Mouse (Mus musculus) forebrain, embryonic 16.5 days (tissue): ENCODE measurements at regions not wholly inside any gene's neighbourhood (a gene's known extent, or its start where the extent isn't known, plus 50 kb on each side); places are given as distances from the start of the nearest gene placed in this dataset.

Experiments used
- ATAC-seq: fragments of 200-750 bp; cut with Nextera tagmentation; 2 replicates; pipeline ENCODE4 v1.8.0; 2017; ENCODE audit warnings: mild to moderate bottlenecking, moderate library complexity
- H3K27ac ChIP-seq: fragments of 300-500 bp; sonication (generic); 2 replicates; pipeline ENCODE4 v1.5.1; 2014; ENCODE audit warnings: low read length, control low read depth
- H3K27me3 ChIP-seq: fragments of 300-500 bp; sonication (generic); replicated peaks from 2 replicates; pipeline ENCODE4 v1.6.1; 2014; ENCODE audit warnings: low read length; ENCODE audit not compliant: control insufficient read depth, insufficient read depth
- H3K36me3 ChIP-seq: fragments of 300-500 bp; sonication (generic); 2 replicates; pipeline ENCODE4 v1.6.1; 2014; ENCODE audit not compliant: control insufficient read depth, insufficient read depth
- H3K4me1 ChIP-seq: fragments of 300-500 bp; sonication (generic); replicated peaks from 2 replicates; pipeline ENCODE4 v1.6.1; 2014; ENCODE audit warnings: low read length; ENCODE audit not compliant: control insufficient read depth, insufficient read depth
- H3K4me2 ChIP-seq: fragments of 300-500 bp; sonication (generic); 2 replicates; pipeline ENCODE4 v1.6.1; 2014; ENCODE audit warnings: mild to moderate bottlenecking, low read length, control low read depth
- H3K4me3 ChIP-seq: fragments of 300-500 bp; sonication (generic); replicated peaks from 2 replicates; pipeline ENCODE4 v1.5.1; 2014; ENCODE audit warnings: mild to moderate bottlenecking, low read length, control low read depth
- H3K9ac ChIP-seq: fragments of 300-500 bp; sonication (generic); replicated peaks from 2 replicates; pipeline ENCODE4 v1.6.1; 2014; ENCODE audit warnings: low read depth, low read length, control low read depth
- H3K9me3 ChIP-seq: fragments of 300-500 bp; sonication (generic); 2 replicates; pipeline ENCODE4 v1.6.1; 2016; ENCODE audit warnings: low read length; ENCODE audit not compliant: control insufficient read depth
- WGBS: fragments of 180-500 bp; shearing (Covaris S2); extraction: QIAGEN DNeasy Blood & Tissue Kit; methylation state at CpG from one replicate; pipeline ENCODE4 v1.1.7; 2014; 5-methylcytosine and 5-hydroxymethylcytosine counted together

DNA sequence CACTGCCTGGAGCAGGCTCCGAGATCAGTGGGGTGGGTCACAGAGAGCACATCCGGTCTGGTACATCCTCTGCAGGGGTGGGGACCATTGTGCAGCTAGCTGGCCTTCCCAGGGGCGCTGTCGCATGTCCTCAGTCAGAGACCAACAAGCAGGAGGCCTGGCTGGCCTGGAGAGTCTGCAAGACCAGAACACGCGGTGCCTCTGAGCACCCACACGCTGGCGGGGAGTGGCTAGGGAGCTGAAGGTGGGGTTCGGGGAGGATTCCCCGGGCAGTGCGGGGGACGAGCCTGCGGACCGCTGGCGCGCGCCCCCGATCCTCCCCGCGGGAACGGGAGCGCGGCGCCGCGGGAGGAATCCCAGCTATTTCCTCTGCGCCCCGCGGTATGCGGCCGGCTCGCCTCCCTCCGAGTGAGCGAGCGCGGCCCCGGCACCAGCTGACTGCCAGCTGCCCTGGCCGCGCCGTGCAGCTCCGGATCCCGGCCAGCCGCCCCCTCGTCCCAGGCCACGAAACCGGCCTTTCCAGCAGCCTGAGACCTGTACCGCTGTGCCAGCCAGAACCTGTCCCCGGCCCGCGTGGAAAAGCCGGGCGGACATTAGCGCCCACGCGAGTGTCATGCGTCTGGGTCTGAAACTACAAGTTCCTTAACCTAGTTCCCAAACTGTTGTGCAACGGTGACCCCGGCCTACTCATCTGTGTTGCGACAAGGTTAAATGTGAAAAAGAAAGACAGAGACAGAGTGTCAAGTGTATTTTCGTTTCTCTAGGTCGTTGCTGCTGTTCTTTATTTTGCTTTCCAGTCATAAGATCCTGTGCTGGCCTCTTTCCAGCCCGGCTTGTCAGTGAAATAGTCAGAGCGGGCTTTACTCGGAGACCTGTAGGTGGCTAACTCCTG lies 61.2 kb downstream of the Pkdcc start:
- 4% methylated on average over 55 of the region's 64 CpGs for WGBS
- peak; percentile 78 for ATAC-seq
- H3K9me3 ChIP-seq = no peaks in the 10 kb centered on the region

GRCm38 (mm10) chr17:83277117-83277947 lies 62.2 kb downstream of the Pkdcc start:
- 31% methylated on average over 26 of the region's 26 CpGs for WGBS
- H3K4me3 ChIP-seq = 0 out of 2 replicates have a peak overlapping the region, but pooled peaks have one; percentile 7
- ATAC-seq = peak; percentile 26; the same call in 1 of the 2 replicates

More for the DNA sequence above, 61.2 kb downstream of the Pkdcc start:
- H3K27ac ChIP-seq = peak overlapping the region; percentile 43
- H3K36me3 ChIP-seq = no peaks in the 10 kb centered on the region
- H3K27me3 ChIP-seq = 0 out of 2 replicates have a peak, but pooled peaks cover 4% of the 10 kb centered on the region
- peaks cover 18% of the 10 kb centered on the region for H3K4me1 ChIP-seq
- H3K4me2 ChIP-seq = peak overlapping the region; percentile 90
- peak overlapping the region; percentile 59 for H3K4me3 ChIP-seq
- H3K9ac ChIP-seq = peak overlapping the region; percentile 86

DNA sequence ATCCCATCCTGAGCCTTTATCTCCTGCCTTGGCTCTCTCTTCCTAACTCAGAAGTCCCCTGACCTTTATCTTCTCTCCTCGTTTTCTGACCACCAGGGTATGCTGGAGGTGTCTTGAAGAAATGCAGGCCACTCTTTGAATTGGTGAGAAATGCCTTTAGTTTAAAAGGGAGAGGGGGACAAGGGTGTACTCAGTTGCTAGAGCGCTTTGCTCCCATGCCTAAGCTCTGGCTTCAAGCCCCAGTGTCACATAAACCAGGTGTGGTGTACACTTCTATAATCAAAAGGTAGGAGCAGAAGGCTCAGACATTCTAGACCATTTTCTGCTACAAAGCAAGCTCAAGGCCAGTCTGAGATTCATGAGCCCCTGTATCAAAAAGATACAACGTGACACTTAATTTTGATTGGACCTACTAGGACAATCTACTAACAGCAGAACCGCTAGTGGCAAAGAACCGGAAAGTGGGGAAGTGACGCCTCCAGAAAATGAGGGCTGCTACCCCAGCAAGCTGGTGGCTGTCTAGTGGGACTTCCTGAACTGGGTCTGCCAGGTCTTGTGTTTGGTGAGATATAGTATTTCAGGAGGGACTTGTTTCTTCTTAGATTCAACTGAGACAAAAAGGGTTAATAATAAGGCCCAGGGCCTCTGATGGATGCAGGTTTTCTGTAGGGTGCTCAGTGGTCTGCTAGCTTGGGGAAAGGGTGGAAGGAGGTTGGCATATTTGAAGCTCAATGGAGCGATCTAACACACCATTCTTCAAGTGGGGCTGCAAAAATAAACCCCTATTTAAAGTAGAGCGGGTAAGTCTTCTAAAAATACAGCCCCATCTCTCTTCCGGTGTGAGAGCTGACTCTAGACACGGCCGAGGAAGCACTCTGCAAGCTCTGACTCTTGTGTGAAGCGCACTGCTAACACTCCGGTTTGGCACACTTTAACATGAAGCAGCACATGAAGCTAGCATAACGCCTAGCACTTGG lies 63.1 kb downstream of the Pkdcc start:
- H3K27me3 ChIP-seq = 0 out of 2 replicates have a peak, but pooled peaks cover 2% of the 10 kb centered on the region
- H3K4me1 ChIP-seq = peaks cover 18% of the 10 kb centered on the region
- peak overlapping the region; percentile 9 for H3K4me2 ChIP-seq
- H3K9me3 ChIP-seq = no peaks in the 10 kb centered on the region
- no peak overlapping the region; the same call in 1 of the 2 replicates for H3K9ac ChIP-seq
- ATAC-seq = no peak
- WGBS = 72% methylated on average over 14 of the region's 14 CpGs
- 0 out of 2 replicates have a peak overlapping the region, but pooled peaks have one; percentile 12 for H3K27ac ChIP-seq
- H3K36me3 ChIP-seq = no peaks in the 10 kb centered on the region
- H3K4me3 ChIP-seq = no peak overlapping the region

More at GRCm38 (mm10) chr17:83277117-83277947, 62.2 kb downstream of the Pkdcc start:
- no peaks in the 10 kb centered on the region for H3K9me3 ChIP-seq
- no peaks in the 10 kb centered on the region for H3K36me3 ChIP-seq
- H3K4me1 ChIP-seq = peaks cover 18% of the 10 kb centered on the region
- no peak overlapping the region for H3K27ac ChIP-seq
- peak overlapping the region; percentile 31 for H3K4me2 ChIP-seq
- peak overlapping the region; percentile 37; the same call in 1 of the 2 replicates for H3K9ac ChIP-seq
- H3K27me3 ChIP-seq = 0 out of 2 replicates have a peak, but pooled peaks cover 4% of the 10 kb centered on the region

DNA sequence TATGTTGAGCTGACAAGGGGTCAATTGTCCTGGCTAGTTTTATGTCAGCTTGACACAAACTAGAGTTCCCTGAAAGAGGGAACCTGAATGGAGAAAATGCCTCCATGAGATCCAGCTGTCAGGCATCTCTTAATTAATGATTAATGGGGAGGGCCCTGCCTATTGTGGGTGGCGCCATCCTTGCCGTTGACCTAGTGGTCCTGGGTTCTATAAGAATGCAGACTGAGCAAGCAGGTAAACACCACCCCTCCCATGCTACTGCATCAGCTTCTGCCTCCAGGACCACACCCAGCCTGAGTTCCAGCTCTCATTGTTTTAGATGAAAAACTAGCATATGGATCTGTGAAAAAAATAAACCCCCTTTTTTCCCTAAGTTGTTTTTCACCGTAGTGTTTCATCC lies 67.4 kb upstream of the Eml4 start:
- Histone ChIP-seq H3K4me2 (no peak overlapping the region), H3K27me3 (no peaks in the 10 kb centered on the region), H3K9me3 (no peaks in the 10 kb centered on the region), H3K36me3 (no peaks in the 10 kb centered on the region), H3K4me1 (peaks cover 8% of the 10 kb centered on the region), H3K9ac (no peak overlapping the region), H3K27ac (no peak overlapping the region), H3K4me3 (no peak overlapping the region)
- WGBS = 66% methylated on average over 3 of the region's 3 CpGs
- no peak for ATAC-seq

DNA sequence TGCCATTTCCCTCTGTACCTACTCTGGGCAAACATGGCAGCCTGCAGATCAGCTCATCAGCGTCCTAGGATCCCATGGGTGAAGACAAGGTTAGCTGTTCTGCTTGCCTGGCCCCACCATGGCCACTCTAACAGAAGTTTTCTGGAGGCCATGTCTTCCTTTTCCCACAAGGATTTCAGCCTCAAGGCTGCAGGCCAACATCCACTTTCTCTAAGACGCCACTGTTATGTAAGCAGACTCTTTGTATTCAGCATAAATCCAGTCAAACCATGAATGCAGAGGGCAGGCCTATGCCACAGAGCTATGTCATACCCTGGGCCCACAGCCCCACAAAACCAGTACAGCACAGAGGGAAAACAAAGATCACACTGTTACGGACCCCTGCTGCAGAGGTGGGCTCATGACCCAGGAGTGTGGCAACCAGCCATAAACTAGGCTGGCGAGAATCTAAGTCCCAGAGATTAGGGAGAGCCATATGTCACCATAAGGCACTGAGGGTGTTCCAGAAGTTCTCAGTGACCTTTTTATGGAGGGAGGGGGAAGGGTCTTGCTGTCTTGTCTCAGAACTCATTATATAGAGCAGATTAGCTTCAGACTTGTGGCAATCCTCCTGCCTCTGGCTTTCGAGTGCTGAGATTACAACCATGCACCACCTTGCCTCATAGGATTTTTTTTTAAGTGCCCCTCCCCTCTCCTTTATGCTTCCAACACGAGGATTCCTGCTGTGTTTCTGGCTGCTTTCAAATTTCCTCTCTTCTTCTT lies 63.2 kb upstream of the Eml4 start:
- 24% methylated on average over 6 of the region's 6 CpGs for WGBS
- no peak overlapping the region; the same call in 1 of the 2 replicates for H3K9ac ChIP-seq
- no peaks in the 10 kb centered on the region for H3K36me3 ChIP-seq

GRCm38 (mm10) chr17:83288143-83288492 lies 62.6 kb upstream of the Eml4 start:
- peaks cover 8% of the 10 kb centered on the region for H3K4me1 ChIP-seq
- H3K4me2 ChIP-seq = no peak overlapping the region
- peak overlapping the region; percentile 19 for H3K27ac ChIP-seq
- H3K9me3 ChIP-seq = no peaks in the 10 kb centered on the region
- ATAC-seq = peak; percentile 77
- 32% methylated on average over 7 of the region's 7 CpGs for WGBS
- H3K27me3 ChIP-seq = no peaks in the 10 kb centered on the region
- H3K9ac ChIP-seq = no peak overlapping the region; the same call in 1 of the 2 replicates
- H3K4me3 ChIP-seq = no peak overlapping the region
- no peaks in the 10 kb centered on the region for H3K36me3 ChIP-seq

More for the DNA sequence above, 63.2 kb upstream of the Eml4 start:
- no peaks in the 10 kb centered on the region for H3K9me3 ChIP-seq
- H3K27me3 ChIP-seq = no peaks in the 10 kb centered on the region
- ATAC-seq = peak; percentile 86
- peak overlapping the region; percentile 19 for H3K27ac ChIP-seq
- H3K4me3 ChIP-seq = no peak overlapping the region
- peaks cover 8% of the 10 kb centered on the region for H3K4me1 ChIP-seq
- no peak overlapping the region for H3K4me2 ChIP-seq

GRCm38 (mm10) chr17:83295526-83296238 lies 55.0 kb upstream of the Eml4 start:
- WGBS = 89% methylated on average over 13 of the region's 13 CpGs
- no peak for ATAC-seq
- H3K36me3 ChIP-seq = no peaks in the 10 kb centered on the region

More at GRCm38 (mm10) chr17:83295526-83296238, 55.0 kb upstream of the Eml4 start:
- H3K4me3 ChIP-seq = no peak overlapping the region
- H3K4me2 ChIP-seq = no peak overlapping the region
- H3K4me1 ChIP-seq = no peaks in the 10 kb centered on the region
- H3K27me3 ChIP-seq = no peaks in the 10 kb centered on the region
- no peaks in the 10 kb centered on the region for H3K9me3 ChIP-seq
- no peak overlapping the region for H3K9ac ChIP-seq
- H3K27ac ChIP-seq = no peak overlapping the region
